Mouse (Mus musculus): Measurements from ENCODE around the gene Slc30a1. TPM values are rescaled to one million over a fixed set of nuclear protein-coding genes. Genes with fewer than 3 reads are reported as not detected.

Gene Slc30a1
- polyA plus RNA-seq, 1 experiment from 2014 or later: 4.0 TPM

DNA sequence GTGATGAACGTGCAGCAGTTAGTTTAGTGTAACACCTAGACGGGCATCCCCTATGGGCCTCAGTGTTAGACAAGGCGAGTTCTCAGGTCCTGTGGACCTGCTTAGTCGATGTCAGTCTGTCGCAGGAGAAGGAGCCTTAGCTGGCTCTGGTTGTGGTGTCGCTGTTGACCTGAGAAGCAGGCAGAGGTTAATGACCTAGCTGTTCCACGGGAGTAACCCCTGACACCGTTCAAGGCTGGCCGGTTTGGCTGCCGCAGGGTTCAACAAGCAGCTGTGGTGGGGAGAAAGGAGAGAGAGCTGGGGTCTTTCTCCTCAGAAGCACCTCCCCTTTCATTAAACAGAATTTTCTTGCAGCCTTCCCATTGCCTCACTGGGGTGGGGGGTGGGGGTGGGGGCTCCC lies 28.9 kb upstream of the Slc30a1 start:
- Histone ChIP-seq H3K4me2 (replicated peaks) (no peak overlapping the region), H3K27ac (replicated peaks) (no peak overlapping the region), H3K36me3 (no peaks in the 10 kb centered on the region), H3K9ac (no peak overlapping the region), H3K9me3 (replicated peaks) (no peaks in the 10 kb centered on the region), H3K4me3 (replicated peaks) (no peak overlapping the region), H3K4me1 (peaks cover 17% of the 10 kb centered on the region), H3K27me3 (no peaks in the 10 kb centered on the region)
- no peak for ATAC-seq (ENCODE audit: insufficient number of reproducible peaks, low FRiP score, low TSS enrichment, low read depth)
- WGBS: 45% methylated on average over 10 of the region's 10 CpGs

DNA sequence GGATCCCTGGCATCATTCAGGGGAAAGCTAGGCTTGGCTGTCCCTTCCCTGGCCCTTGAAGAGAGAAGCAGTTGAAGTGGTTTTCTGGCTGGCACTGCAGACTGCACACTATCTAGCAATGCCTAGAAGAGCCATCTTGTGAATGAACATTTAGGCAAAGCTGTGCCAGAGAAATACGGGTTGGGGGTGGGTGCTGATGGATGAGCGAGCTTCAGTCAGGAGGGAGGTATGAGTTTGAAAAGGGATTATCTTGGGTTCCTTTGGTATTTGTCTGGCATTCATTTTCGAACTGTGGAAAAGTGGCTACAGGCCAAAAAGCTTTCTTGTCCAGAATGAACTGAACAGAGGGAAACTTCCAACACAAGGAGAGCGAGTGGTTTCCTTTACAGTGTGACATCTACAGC lies 28.0 kb upstream of the Slc30a1 start:
- no peaks in the 10 kb centered on the region for H3K36me3 ChIP-seq
- no peak overlapping the region for H3K4me2 ChIP-seq (replicated peaks)
- ATAC-seq (ENCODE audit: insufficient number of reproducible peaks, low FRiP score, low TSS enrichment, low read depth): no peak
- no peak overlapping the region for H3K27ac ChIP-seq (replicated peaks)
- peaks cover 17% of the 10 kb centered on the region for H3K4me1 ChIP-seq
- H3K9me3 ChIP-seq (replicated peaks): no peaks in the 10 kb centered on the region
- WGBS: 24% methylated on average over 4 of the region's 4 CpGs
- H3K9ac ChIP-seq: no peak overlapping the region
- H3K4me3 ChIP-seq (replicated peaks): no peak overlapping the region
- no peaks in the 10 kb centered on the region for H3K27me3 ChIP-seq

DNA sequence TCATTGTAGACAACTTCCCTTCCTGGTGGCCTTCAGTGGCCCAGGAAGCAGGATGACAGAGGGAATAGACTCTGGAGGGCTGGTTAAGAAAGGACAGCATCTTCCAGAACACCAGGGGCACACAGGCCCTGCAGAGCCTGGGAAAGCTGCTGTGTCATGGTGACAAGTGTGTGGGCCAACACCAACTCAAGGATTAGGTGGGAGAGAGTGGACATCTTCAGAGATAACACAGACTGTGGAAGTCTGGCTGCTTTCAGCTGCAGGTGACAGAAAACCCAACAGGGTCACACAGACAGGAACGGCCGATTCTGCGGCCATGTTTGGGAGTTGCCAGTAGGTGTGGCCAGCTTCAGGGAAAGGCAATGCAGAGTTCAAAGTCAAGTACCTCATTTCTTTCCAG lies 26.3 kb upstream of the Slc30a1 start:
- no peak overlapping the region for H3K27ac ChIP-seq (replicated peaks)
- no peaks in the 10 kb centered on the region for H3K36me3 ChIP-seq
- no peak overlapping the region for H3K9ac ChIP-seq
- H3K4me1 ChIP-seq: peaks cover 17% of the 10 kb centered on the region
- 89% methylated on average over 3 of the region's 3 CpGs for WGBS
- no peak overlapping the region for H3K4me3 ChIP-seq (replicated peaks)
- H3K9me3 ChIP-seq (replicated peaks): no peaks in the 10 kb centered on the region
- no peak for ATAC-seq (ENCODE audit: insufficient number of reproducible peaks, low FRiP score, low TSS enrichment, low read depth)
- no peaks in the 10 kb centered on the region for H3K27me3 ChIP-seq
- no peak overlapping the region for H3K4me2 ChIP-seq (replicated peaks)

DNA sequence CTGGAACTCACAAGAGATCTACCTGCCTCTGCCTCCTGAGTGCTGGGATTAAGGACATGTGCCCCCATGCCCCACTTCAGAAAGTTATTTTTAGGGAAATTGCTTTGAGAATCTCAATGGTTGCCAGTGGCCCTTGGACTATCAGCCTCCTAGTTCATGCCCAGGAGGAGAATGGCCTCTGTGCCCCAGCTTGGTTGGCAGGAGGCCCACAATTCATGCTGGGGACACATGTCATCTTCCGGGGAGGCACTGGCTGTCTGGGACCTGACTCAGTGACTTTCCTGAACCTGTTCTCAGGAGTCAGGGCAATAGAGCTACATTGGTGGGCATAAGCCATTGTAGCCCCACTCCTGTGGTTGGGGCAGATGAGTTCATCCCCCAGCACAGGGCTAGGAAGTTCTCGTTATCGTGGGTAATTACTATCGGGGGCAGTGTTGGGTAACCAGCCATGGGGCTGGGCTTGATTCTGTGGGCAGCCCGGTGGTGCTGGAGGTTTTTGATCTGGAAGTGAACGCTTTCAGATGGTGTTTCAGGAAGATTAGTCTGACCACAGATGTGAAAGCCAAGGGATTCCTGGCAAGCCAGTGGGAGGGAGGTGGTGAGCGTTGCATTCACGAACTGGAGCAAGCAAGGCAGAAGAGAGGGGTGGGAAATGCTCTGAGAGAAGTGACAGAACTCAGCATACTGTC lies 25.5 kb upstream of the Slc30a1 start:
- Histone ChIP-seq H3K27me3 (no peaks in the 10 kb centered on the region), H3K4me3 (replicated peaks) (no peak overlapping the region), H3K9ac (no peak overlapping the region), H3K36me3 (no peaks in the 10 kb centered on the region), H3K4me1 (peaks cover 17% of the 10 kb centered on the region), H3K27ac (replicated peaks) (no peak overlapping the region), H3K9me3 (replicated peaks) (no peaks in the 10 kb centered on the region), H3K4me2 (replicated peaks) (no peak overlapping the region)
- ATAC-seq (ENCODE audit: insufficient number of reproducible peaks, low FRiP score, low TSS enrichment, low read depth): no peak
- 39% methylated on average over 8 of the region's 8 CpGs for WGBS

DNA sequence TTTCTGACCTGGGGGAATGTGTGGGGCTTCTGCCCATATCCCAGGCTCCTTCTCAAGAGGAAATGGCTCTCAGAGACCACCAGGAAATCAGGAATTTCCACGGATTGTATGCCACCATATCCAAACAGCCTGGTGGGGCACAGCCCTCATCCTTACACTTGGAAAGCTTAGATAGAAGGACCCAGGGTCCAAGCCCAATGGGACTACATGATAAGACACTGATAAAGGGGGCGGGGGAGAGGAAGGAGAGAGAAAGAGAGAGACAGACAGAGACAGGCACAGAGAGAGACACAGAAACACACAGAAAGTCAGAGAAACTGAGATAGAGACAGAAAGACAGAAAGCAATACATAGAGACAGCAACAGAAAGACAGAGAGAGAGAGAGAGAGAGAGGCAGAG lies 24.9 kb upstream of the Slc30a1 start:
- Histone ChIP-seq H3K9me3 (replicated peaks) (no peaks in the 10 kb centered on the region), H3K4me1 (peaks cover 17% of the 10 kb centered on the region), H3K9ac (no peak overlapping the region), H3K36me3 (no peaks in the 10 kb centered on the region), H3K4me3 (replicated peaks) (no peak overlapping the region), H3K27ac (replicated peaks) (no peak overlapping the region), H3K4me2 (replicated peaks) (no peak overlapping the region), H3K27me3 (no peaks in the 10 kb centered on the region)
- no peak for ATAC-seq (ENCODE audit: insufficient number of reproducible peaks, low FRiP score, low TSS enrichment, low read depth)
- 54% methylated on average over 2 of the region's 2 CpGs for WGBS

DNA sequence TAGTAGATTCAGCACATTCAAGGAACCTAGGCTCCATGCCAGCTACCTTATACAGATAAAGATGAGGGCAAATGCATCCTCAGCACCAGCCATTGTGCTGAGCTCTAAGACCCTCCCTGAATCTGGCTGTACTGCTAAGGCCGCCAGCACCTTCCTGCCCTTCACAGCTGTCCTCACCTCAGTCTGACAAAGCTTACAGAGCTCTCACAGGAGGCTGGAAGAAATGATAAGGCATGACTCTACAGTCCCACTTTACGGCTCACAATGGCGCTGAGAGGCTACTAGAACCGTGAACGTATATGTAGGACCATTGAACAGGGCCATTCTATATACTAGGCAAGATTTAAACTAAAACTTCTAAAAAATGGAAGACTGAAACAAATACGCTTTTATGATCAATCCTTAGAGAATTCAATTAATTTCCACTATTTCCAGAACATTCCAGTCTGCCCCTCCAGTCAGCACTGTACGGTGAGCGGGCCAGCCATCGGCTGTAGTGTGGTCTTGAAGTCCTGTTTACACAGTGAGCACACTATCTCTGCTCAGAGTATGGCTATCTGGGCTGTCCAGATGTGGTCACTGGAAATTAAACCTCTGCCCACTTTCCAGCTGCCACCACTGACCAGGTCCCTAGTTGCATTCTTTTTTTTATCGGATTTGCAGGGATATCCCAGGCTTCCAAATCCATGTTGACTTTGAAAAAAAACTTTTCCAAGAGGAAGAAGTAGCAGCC lies 23.9 kb upstream of the Slc30a1 start:
- H3K4me3 ChIP-seq (replicated peaks): no peak overlapping the region
- no peak overlapping the region for H3K4me2 ChIP-seq (replicated peaks)
- no peak overlapping the region for H3K9ac ChIP-seq
- ATAC-seq (ENCODE audit: insufficient number of reproducible peaks, low FRiP score, low TSS enrichment, low read depth): no peak
- H3K27me3 ChIP-seq: no peaks in the 10 kb centered on the region
- H3K9me3 ChIP-seq (replicated peaks): no peaks in the 10 kb centered on the region
- WGBS: 88% methylated on average over 10 of the region's 10 CpGs
- no peak overlapping the region for H3K27ac ChIP-seq (replicated peaks)
- peaks cover 17% of the 10 kb centered on the region for H3K4me1 ChIP-seq
- H3K36me3 ChIP-seq: no peaks in the 10 kb centered on the region

DNA sequence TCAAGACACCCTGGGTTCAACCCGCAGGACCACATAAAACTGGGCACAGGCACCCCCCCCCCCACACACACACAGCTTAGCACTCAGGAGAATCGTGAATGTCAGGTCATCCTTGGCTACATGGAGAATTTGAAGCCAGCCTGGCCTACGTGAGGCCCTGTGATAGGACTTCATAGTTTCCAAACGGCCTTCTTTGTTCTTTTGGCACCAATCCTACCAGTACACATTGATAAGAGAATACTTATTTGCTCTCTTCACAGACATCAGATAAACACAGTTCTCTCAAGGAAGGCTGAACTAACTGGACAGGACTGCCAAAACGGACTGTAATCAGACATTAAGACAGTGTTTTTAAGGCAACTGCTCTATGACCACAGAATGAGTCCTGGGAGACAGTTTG lies 22.9 kb upstream of the Slc30a1 start:
- H3K36me3 ChIP-seq: no peaks in the 10 kb centered on the region
- no peak overlapping the region for H3K4me3 ChIP-seq (replicated peaks)
- 69% methylated on average over 5 of the region's 5 CpGs for WGBS
- no peak overlapping the region for H3K9ac ChIP-seq
- peaks cover 7% of the 10 kb centered on the region for H3K4me1 ChIP-seq
- H3K27ac ChIP-seq (replicated peaks): no peak overlapping the region
- no peak overlapping the region for H3K4me2 ChIP-seq (replicated peaks)
- ATAC-seq (ENCODE audit: insufficient number of reproducible peaks, low FRiP score, low TSS enrichment, low read depth): no peak
- H3K9me3 ChIP-seq (replicated peaks): no peaks in the 10 kb centered on the region
- H3K27me3 ChIP-seq: no peaks in the 10 kb centered on the region

DNA sequence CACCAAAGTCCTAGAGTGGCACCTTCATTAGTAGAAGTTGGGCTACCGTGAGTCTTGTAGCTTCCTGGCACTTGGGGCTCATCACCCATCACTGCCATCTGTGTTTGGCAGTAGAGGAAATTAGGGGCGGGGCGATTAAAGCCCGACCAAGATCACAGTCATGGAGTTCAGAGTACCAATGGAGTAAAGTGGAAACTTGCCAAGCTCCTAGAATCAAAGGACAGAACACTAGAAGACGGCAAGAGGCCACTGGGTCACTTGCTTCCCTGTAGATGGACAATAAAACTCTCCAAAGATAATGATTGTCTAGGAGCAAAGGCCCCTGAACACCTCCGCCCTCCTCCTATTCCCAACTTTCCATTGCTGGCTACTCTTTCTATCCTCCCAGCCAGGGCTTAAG lies 14.7 kb upstream of the Slc30a1 start:
- ATAC-seq (ENCODE audit: insufficient number of reproducible peaks, low FRiP score, low TSS enrichment, low read depth): no peak
- H3K4me2 ChIP-seq (replicated peaks): no peak overlapping the region
- no peak overlapping the region for H3K4me3 ChIP-seq (replicated peaks)
- no peaks in the 10 kb centered on the region for H3K27me3 ChIP-seq
- H3K4me1 ChIP-seq: peaks cover 12% of the 10 kb centered on the region
- H3K9ac ChIP-seq: no peak overlapping the region
- no peaks in the 10 kb centered on the region for H3K9me3 ChIP-seq (replicated peaks)
- 78% methylated on average over 6 of the region's 6 CpGs for WGBS
- H3K36me3 ChIP-seq: no peaks in the 10 kb centered on the region
- no peak overlapping the region for H3K27ac ChIP-seq (replicated peaks)

DNA sequence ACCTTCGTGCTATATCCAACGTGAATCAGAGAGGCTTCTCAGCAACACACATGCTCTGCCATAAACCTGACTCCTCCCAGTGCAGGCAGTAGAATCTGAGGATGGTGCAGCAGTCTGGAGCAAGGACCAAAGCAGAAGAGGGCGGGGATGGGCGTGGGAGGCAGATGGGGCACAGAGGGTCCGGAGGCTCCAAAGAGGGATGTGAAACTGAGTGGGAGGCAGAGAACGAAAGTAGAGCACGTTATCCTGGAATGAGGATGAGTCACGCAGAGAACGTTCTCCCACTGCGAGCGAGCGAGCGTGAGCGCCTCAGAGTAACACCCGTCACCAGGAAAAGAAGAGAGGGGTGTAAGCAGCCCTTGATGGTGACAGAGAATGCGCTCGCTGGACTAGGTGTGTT lies 12.2 kb upstream of the Slc30a1 start:
- WGBS: 62% methylated on average over 17 of the region's 17 CpGs
- H3K4me1 ChIP-seq: peaks cover 12% of the 10 kb centered on the region
- H3K27me3 ChIP-seq: no peaks in the 10 kb centered on the region
- H3K27ac ChIP-seq (replicated peaks): 0 out of 2 replicates have a peak overlapping the region, but pooled peaks have one; percentile 34
- peak; percentile 51; the same call in 1 of the 2 replicates for ATAC-seq (ENCODE audit: insufficient number of reproducible peaks, low FRiP score, low TSS enrichment, low read depth)
- H3K36me3 ChIP-seq: no peaks in the 10 kb centered on the region
- peak overlapping the region; percentile 15 for H3K4me2 ChIP-seq (replicated peaks)
- H3K9ac ChIP-seq: no peak overlapping the region
- no peaks in the 10 kb centered on the region for H3K9me3 ChIP-seq (replicated peaks)
- H3K4me3 ChIP-seq (replicated peaks): no peak overlapping the region

DNA sequence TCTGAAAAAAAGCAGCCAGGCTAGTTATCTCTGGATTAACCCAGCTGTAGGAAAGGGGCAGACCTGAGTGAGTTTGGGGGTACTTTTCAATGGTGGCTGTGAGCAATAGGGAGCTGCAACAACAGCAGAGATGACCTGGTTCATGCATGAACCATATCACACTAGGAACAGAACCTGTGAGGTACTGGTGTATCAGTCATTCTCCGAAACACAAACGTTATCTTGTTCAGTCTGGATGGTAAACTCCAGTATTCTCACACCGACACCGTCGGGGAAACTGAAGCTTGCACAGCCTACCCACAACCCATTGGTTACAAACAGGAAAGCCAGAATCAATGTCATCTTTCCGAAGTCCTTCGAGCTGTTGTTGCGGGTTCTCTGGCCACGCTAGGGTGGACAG lies 11.7 kb upstream of the Slc30a1 start:
- no peaks in the 10 kb centered on the region for H3K27me3 ChIP-seq
- H3K4me1 ChIP-seq: peaks cover 12% of the 10 kb centered on the region
- ATAC-seq (ENCODE audit: insufficient number of reproducible peaks, low FRiP score, low TSS enrichment, low read depth): no peak
- no peak overlapping the region for H3K9ac ChIP-seq
- no peak overlapping the region for H3K4me2 ChIP-seq (replicated peaks)
- H3K4me3 ChIP-seq (replicated peaks): no peak overlapping the region
- H3K27ac ChIP-seq (replicated peaks): no peak overlapping the region; the same call in 1 of the 2 replicates
- 87% methylated on average over 9 of the region's 9 CpGs for WGBS
- no peaks in the 10 kb centered on the region for H3K9me3 ChIP-seq (replicated peaks)
- H3K36me3 ChIP-seq: no peaks in the 10 kb centered on the region

DNA sequence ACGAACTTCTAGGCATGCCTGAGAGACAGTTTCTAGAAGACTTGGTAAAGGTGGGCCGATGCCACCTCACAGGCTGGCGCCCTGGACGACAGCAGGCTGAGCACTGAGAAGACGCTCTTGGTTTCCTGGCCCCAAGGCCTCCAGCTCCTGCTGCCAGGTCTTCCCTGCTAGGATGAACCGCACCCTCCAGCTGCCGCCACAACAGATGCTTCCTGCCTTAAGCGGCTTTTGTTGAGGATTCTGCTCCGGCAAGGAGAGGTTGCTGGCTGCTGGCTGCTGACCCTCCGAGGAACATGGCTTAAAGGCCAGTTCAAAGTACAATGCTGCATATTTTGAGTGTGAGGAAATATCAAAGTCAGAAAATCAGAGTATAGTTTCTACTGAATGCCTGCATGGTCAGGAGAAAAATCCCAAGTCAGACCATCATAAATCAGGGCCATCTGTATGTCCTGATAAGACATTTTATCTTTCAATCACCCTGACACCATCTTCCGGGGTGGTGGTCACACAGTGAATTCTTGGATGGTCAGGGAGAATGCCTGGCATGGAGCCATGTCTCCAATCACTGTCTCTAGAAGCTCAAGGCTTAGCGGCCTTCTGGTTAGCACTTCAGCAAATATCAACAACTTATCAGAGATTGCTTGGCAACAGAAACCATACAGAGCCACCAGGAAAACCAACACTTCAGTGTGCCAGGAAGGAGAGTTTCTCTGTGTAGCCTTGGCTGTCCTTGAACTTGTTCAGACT lies 9.6 kb upstream of the Slc30a1 start:
- Histone ChIP-seq H3K4me1 (peaks cover 12% of the 10 kb centered on the region), H3K4me3 (replicated peaks) (no peak overlapping the region), H3K4me2 (replicated peaks) (no peak overlapping the region), H3K27ac (replicated peaks) (no peak overlapping the region; the same call in 1 of the 2 replicates), H3K27me3 (no peaks in the 10 kb centered on the region), H3K9me3 (replicated peaks) (no peaks in the 10 kb centered on the region), H3K36me3 (no peaks in the 10 kb centered on the region), H3K9ac (no peak overlapping the region)
- no peak for ATAC-seq (ENCODE audit: insufficient number of reproducible peaks, low FRiP score, low TSS enrichment, low read depth)
- WGBS: 61% methylated on average over 12 of the region's 12 CpGs
